Mouse (Mus musculus) heart, embryonic 15.5 days (tissue): ENCODE data around the gene Tet3. TPM values are rescaled to one million over a fixed set of nuclear protein-coding genes. Genes with fewer than 3 reads are reported as not detected.

Experiments
- ATAC-seq: fragments of 200-750 bp; cut with Nextera tagmentation; replicated peaks from 2 replicates; pipeline ENCODE4 v1.8.0; 2017; ENCODE audit warnings: low read depth, moderate TSS enrichment; ENCODE audit not compliant: insufficient number of reproducible peaks, insufficient read depth, low FRiP score
- H3K27ac ChIP-seq: fragments of 300-500 bp; sonication (generic); 2 replicates; pipeline ENCODE4 v1.5.1; 2015; ENCODE audit warnings: mild to moderate bottlenecking, inconsistent platforms
- H3K27me3 ChIP-seq: fragments of 300-500 bp; sonication (generic); 2 replicates; pipeline ENCODE4 v1.6.1; 2015; ENCODE audit warnings: inconsistent platforms
- H3K36me3 ChIP-seq: fragments of 300-500 bp; sonication (generic); 2 replicates; pipeline ENCODE4 v1.6.1; 2015; ENCODE audit warnings: mild to moderate bottlenecking, inconsistent platforms
- H3K4me1 ChIP-seq: fragments of 300-500 bp; sonication (generic); replicated peaks from 2 replicates; pipeline ENCODE4 v1.6.1; 2015; ENCODE audit warnings: inconsistent platforms
- H3K4me2 ChIP-seq: fragments of 300-500 bp; sonication (generic); 2 replicates; pipeline ENCODE4 v1.6.1; 2015; ENCODE audit warnings: inconsistent platforms, mild to moderate bottlenecking, moderate library complexity
- H3K4me3 ChIP-seq: fragments of 300-500 bp; sonication (generic); 2 replicates; pipeline ENCODE4 v1.5.1; 2015; ENCODE audit warnings: mild to moderate bottlenecking, inconsistent platforms
- H3K9ac ChIP-seq: fragments of 300-500 bp; sonication (generic); 2 replicates; pipeline ENCODE4 v1.6.1; 2015; ENCODE audit warnings: mild to moderate bottlenecking, inconsistent platforms
- H3K9me3 ChIP-seq: fragments of 300-500 bp; sonication (generic); replicated peaks from 2 replicates; pipeline ENCODE4 v1.6.1; 2016; ENCODE audit warnings: inconsistent platforms
- WGBS: fragments of 180-500 bp; shearing (Covaris S2); methylation state at CpG from one replicate; pipeline ENCODE4 v1.1.7; 2015; ENCODE audit warnings: mixed read lengths; 5-methylcytosine and 5-hydroxymethylcytosine counted together
- polyA plus RNA-seq: library from polyadenylated mRNA; unstranded; fragments of >200 nt; fragmentation: Nextera tagmentation; extraction: Ambion mirVana; gene quantifications from 2 replicates; pipeline ENCODE4 v1.2.1, GENCODE M21; 2015

The Tet3 gene
- polyA plus RNA-seq, result 26.2 and 37.5 TPM in 2 replicates

DNA sequence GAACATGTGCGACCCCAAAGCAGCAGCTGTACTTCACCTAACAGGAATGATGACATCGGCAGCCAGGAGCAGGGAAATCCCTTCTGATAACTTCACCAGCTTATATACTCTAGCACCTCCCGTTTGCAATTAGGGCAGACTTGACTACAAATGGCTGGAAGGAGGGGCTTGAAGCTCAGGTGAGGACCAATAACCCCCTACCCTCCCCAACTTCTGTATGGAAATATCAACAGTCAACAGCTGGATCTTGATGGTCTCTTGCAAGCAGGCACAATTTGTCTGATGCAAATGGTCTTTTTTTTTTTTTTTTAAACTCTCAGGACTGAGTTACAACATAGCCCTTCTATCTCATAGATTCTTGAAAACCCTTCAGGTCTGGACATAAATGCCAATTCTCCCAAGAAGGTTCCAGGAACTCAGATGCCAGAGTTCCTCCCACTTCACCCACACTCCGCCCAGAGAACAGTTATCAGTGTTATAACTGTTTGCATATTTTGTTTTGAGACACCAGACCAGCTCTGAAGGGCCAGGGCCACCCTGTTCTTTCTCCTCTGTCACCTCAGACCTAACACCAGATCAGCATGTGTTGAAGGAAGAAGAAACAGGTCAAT lies at the start of gene Tet3:
Tet3 (minus strand) TSS at position 51 of the 611 bp plus-strand sequence.
- no peak within 1 kb of the TSS for H3K27ac ChIP-seq
- no peak within 1 kb of the TSS for H3K4me3 ChIP-seq
- no peaks in the 10 kb centered on the region for H3K27me3 ChIP-seq
- ATAC-seq, result no peak
- no peak within 1 kb of the TSS for H3K4me2 ChIP-seq
- no peaks in the 10 kb centered on the region for H3K36me3 ChIP-seq
- H3K4me1 ChIP-seq, result peaks cover 35% of the 10 kb centered on the region
- no peak within 1 kb of the TSS for H3K9ac ChIP-seq
- WGBS, result 45% methylated on average over 4 of the region's 4 CpGs
- no peaks in the 10 kb centered on the region for H3K9me3 ChIP-seq

DNA sequence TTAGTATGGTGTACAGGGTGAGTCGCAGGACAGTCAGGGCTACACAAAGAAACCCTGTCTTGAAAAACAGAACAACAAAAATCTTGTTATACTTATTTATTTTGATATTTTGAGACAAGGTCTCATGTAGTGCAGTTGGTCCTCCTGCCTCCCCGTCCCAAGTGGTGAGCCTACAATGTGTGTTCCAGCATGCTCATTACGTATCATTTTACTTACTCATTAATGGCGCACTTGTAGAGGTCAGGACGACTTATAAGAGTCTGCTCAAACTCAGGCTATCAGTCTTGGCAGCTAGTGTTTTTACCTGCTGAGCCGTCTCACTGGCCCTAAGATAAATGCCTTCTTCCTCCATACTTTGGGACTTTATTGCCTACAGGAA lies 48.3 kb upstream of the Tet3 start:
- Histone ChIP-seq H3K4me3 (peak overlapping the region; percentile 70), H3K4me1 (peaks cover 20% of the 10 kb centered on the region), H3K9me3 (no peaks in the 10 kb centered on the region), H3K36me3 (no peaks in the 10 kb centered on the region), H3K27ac (peak overlapping the region; percentile 97), H3K4me2 (peak overlapping the region; percentile 85), H3K9ac (peak overlapping the region; percentile 36; the same call in 1 of the 2 replicates), H3K27me3 (no peaks in the 10 kb centered on the region)
- ATAC-seq, result no peak
- 25% methylated on average over 6 of the region's 6 CpGs for WGBS

DNA sequence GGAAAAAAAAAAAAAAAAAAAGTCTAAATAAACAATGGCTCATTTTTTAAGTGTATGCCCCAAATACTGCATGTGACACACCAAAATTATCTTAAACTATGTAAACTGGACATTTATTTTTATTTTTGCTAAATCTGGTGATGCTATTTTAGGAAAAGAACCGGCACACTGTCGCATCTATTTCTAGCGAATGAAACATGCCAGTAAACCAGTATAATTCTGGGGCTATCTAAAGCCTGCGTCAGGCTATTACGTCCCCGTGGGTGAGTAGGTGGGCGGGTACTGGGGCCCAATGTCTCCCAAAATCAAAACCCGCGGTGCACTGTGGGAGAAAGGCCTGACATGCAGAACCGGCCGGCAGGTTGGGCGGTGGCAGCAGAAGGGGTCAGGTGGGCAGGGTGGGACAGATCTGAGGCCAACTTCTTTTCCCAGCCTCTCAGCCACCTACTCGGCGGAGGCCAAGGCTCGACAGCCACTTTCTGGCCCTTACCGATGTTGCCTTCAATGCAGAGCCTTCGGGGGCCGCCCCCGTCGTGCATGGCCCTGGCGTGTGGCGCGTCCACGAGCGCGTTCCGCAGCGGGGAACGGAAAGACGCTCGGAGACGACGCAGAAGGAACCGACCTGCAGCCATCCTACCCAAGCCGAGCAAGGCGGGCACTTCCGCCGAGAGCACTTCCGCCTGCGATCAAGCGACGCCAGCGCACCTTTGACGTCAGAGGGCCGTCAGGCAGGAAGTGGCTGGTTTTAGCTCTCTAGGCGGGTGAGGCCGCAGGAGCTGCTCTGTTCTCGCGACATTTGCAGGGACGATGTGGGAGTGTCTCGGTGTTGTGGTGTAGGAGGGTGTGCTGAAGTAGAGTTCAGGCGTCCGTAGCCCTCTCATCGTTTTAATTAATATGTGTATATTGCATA lies 47.6 kb upstream of the Tet3 start, which contains the start of gene Dguok:
Dguok (minus strand) TSS at position 712 of the 910 bp plus-strand sequence.
- H3K9me3 ChIP-seq, result no peaks in the 10 kb centered on the region
- no peaks in the 10 kb centered on the region for H3K27me3 ChIP-seq
- no peaks in the 10 kb centered on the region for H3K36me3 ChIP-seq
- peak within 1 kb of the TSS; percentile 85 for H3K4me2 ChIP-seq
- H3K9ac ChIP-seq, result peak within 1 kb of the TSS; percentile 83
- H3K4me3 ChIP-seq, result peak within 1 kb of the TSS; percentile 70
- ATAC-seq, result peak; percentile 98
- H3K4me1 ChIP-seq, result peaks cover 24% of the 10 kb centered on the region
- peak within 1 kb of the TSS; percentile 97 for H3K27ac ChIP-seq
- under 1% methylated on average over 54 of the region's 54 CpGs for WGBS

DNA sequence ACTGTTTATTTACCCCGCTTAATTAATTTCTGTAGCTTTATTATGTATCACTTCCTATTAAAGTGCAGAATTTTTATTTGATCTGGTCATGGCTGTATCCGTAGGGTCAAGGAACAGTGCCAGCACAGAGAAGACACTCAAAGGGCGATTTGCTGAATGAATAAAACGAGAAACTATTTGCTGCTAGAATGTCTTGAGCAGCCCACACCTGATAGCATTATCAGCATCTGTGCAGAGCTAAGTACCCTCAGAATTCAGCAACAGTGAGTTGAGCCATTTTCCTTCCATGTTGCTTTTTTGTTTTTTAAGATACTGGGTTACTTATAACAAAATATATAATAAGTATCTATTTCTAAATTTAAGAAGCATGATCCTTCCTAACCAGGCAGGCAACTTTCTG lies 46.7 kb upstream of the Tet3 start:
- no peaks in the 10 kb centered on the region for H3K27me3 ChIP-seq
- H3K36me3 ChIP-seq, result peaks cover 1% of the 10 kb centered on the region; the same call in 1 of the 2 replicates
- ATAC-seq, result no peak
- WGBS, result 85% methylated on average over 4 of the region's 4 CpGs
- H3K9ac ChIP-seq, result no peak overlapping the region
- 0 out of 2 replicates have a peak overlapping the region, but pooled peaks have one; percentile 97 for H3K27ac ChIP-seq
- peaks cover 24% of the 10 kb centered on the region for H3K4me1 ChIP-seq
- peak overlapping the region; percentile 85 for H3K4me2 ChIP-seq
- H3K9me3 ChIP-seq, result no peaks in the 10 kb centered on the region
- 0 out of 2 replicates have a peak overlapping the region, but pooled peaks have one; percentile 70 for H3K4me3 ChIP-seq

DNA sequence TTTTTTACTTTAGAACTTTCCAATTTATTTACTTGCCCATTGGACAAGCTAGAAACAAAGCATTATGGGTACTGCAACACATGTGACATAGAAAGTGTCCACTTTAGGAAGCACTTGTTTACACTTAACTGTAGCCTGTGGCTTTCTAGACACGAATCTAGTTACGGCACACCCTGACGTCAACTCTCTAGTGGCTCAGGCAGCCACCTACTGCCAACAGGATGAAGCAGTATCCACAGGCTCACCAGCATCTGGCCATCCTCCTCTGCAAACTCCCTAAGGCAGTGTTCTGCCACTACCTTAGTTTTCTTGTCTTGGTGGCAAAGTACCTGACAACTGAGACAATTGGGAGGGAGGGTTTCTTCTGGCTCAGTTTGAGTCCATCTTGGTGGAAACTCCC lies 44.5 kb upstream of the Tet3 start:
- no peaks in the 10 kb centered on the region for H3K27me3 ChIP-seq
- H3K4me2 ChIP-seq, result no peak overlapping the region
- H3K4me1 ChIP-seq, result peaks cover 24% of the 10 kb centered on the region
- no peak overlapping the region for H3K9ac ChIP-seq
- H3K4me3 ChIP-seq, result no peak overlapping the region
- H3K27ac ChIP-seq, result no peak overlapping the region
- WGBS, result 72% methylated on average over 3 of the region's 3 CpGs
- H3K9me3 ChIP-seq, result no peaks in the 10 kb centered on the region
- ATAC-seq, result no peak
- peaks cover 3% of the 10 kb centered on the region; the same call in 1 of the 2 replicates for H3K36me3 ChIP-seq

DNA sequence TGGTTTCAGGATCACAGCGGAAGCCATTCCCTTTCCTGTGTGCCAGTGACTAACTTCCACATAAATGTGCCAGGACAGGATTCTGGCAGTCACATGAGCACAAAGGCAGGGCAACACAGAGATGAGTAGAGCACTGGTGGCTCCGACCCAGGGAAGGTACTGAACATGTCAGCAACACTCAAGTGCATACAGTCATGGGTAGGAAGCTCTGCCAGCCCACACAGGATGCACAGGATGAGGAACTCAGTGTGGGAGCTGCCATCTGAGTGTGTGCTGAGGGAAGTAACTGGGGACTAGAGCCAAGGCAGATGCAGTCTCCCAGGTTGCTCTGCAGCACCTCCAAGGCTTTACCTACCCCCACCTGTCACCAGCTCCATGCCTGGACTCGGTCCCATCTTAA lies 43.8 kb upstream of the Tet3 start:
- peaks cover 29% of the 10 kb centered on the region for H3K4me1 ChIP-seq
- no peak overlapping the region for H3K4me3 ChIP-seq
- no peak overlapping the region for H3K27ac ChIP-seq
- H3K4me2 ChIP-seq, result no peak overlapping the region
- H3K9me3 ChIP-seq, result no peaks in the 10 kb centered on the region
- ATAC-seq, result no peak
- H3K27me3 ChIP-seq, result no peaks in the 10 kb centered on the region
- H3K36me3 ChIP-seq, result peaks cover 3% of the 10 kb centered on the region; the same call in 1 of the 2 replicates
- WGBS, result 74% methylated on average over 3 of the region's 3 CpGs
- no peak overlapping the region for H3K9ac ChIP-seq

DNA sequence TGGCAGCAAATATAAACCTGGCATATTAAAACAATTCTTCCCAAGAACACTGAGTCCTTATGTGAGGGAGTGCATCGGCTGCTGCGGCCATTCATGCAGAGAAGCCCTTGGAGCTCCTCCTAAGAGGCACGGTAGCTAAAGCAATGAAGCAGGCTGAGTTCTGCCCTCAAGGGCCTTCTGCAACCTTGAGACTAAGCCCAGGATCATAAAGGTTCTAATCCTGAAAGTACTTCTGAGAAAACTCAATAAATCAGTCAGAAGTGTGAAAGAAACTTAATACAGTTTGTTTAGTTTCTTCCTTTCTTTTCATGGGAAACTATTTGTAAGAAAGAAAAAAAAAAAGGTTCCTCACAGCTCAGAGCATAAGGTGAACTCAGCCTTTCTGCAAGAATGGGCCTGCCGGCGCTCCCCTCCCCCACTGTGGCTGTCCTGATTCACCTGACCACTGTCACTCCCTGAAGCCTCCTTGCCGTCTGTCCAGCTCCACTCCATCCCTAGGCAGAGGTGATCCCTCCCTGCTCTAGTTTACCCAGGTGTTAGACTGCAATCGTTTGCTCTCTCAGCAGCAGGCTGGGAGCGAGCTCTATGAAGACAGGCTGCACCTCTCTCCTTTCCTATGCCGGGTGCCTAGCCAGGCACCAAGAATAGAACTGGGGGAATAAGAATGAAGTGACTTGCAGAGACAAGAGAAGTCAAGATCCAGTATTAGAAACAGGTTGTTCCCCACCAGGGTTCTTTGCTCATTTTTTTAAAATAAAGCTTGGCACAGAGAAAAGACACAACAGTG lies 42.8 kb upstream of the Tet3 start:
- H3K4me3 ChIP-seq, result no peak overlapping the region
- H3K27ac ChIP-seq, result no peak overlapping the region
- ATAC-seq, result no peak
- 64% methylated on average over 9 of the region's 9 CpGs for WGBS
- H3K36me3 ChIP-seq, result peaks cover 3% of the 10 kb centered on the region; the same call in 1 of the 2 replicates
- no peaks in the 10 kb centered on the region for H3K27me3 ChIP-seq
- no peak overlapping the region for H3K4me2 ChIP-seq
- no peaks in the 10 kb centered on the region for H3K9me3 ChIP-seq
- H3K9ac ChIP-seq, result no peak overlapping the region
- H3K4me1 ChIP-seq, result peaks cover 39% of the 10 kb centered on the region

DNA sequence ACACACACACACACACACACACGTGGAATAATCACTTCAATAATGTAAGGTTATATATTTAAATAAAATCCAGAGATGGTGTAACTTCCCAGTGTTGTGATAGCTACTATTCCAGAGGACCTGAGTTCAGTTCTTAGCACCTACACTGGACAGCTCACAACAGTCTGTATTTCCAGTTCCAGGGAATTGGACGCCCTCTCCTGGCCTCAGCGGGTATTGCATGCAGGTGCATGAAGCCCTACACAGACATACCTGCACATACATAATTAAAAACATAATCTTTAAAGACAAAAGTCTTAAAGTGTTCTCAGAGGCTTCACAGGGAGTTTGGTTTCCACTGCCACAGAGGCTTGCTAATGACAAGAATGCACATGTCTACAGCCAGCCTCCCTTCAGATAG lies 41.6 kb upstream of the Tet3 start:
- Histone ChIP-seq H3K4me1 (peaks cover 44% of the 10 kb centered on the region), H3K27me3 (no peaks in the 10 kb centered on the region), H3K27ac (no peak overlapping the region), H3K36me3 (peaks cover 3% of the 10 kb centered on the region; the same call in 1 of the 2 replicates), H3K9me3 (no peaks in the 10 kb centered on the region), H3K4me2 (no peak overlapping the region), H3K4me3 (no peak overlapping the region), H3K9ac (no peak overlapping the region)
- WGBS, result 61% methylated on average over 3 of the region's 3 CpGs
- ATAC-seq, result no peak

DNA sequence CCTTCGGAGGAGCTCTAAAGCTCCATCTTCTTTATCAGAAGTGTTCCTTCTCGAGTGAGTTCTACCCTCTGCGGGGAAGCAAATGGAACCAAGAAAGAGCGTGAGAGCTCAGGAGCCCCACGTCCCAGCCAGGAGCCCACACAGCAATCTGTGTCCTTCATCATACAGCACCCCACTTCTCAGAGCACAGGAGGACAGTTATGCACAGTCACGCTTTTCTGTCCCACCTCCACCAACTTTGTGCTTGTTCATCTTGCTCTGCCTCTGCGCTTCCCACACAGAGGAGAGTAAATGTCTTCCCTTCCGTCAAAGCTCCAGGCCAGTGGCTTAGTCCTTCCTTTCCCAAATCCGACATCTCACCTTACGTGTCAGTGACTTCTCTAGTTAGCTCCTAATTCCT lies 40.2 kb upstream of the Tet3 start:
- H3K27ac ChIP-seq, result no peak overlapping the region
- WGBS, result 89% methylated on average over 10 of the region's 10 CpGs
- ATAC-seq, result no peak

DNA sequence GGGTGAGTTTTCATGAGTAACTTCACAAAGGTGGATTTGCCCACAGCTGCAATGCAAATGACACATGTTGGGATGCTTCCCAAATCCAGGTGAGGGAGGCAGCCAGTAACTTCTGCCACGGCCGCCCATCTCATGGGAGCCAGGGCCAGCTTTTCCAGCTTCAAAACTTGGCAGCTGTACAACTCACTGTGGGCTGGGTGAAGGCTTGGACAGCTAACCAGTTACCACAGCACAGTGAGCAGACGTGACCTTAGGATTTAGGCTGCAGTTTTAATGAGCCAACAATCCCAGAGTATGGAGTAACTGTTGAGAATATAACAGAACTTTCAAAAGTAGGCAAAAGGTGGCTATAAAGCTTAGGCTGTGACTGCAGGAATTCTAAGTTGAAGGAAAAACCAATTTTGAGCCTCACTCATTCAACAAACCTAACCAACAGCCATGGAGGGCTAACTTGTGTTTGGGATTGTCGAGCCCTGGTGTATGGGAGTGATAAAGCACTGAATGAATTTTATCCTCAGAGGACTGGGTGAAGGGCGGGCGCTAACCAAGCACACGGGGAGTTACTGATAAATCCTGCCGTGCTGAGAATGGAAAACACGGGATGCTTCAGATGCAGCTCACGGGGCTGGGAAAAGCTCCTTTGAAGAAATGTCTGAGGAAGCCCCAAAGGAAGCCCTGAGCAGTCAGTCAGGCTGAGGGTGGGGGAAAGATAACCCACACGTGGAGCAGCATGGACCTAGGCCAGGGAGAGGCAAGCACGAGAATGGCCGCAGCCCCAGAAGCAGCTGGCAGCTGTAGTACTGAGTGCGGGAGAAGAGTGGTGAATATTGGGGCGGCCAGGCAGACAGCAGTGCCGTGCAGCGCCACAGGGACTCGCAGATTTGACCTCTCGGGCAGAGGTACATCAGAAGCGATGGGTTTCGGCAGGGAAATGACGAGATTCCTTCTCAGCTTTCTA lies 38.1 kb upstream of the Tet3 start:
- no peaks in the 10 kb centered on the region for H3K27me3 ChIP-seq
- peak overlapping the region; percentile 56 for H3K27ac ChIP-seq
- H3K4me2 ChIP-seq, result no peak overlapping the region
- H3K9me3 ChIP-seq, result no peaks in the 10 kb centered on the region
- no peak overlapping the region for H3K4me3 ChIP-seq
- WGBS, result 61% methylated on average over 22 of the region's 22 CpGs
- 0 out of 2 replicates have a peak overlapping the region, but pooled peaks have one; percentile 6 for H3K9ac ChIP-seq
- H3K4me1 ChIP-seq, result peaks cover 30% of the 10 kb centered on the region
- H3K36me3 ChIP-seq, result peaks cover 16% of the 10 kb centered on the region; the same call in 1 of the 2 replicates
- ATAC-seq, result 0 out of 2 replicates have a peak, but pooled peaks have one; percentile 23

More for the DNA sequence above, 40.2 kb upstream of the Tet3 start:
- Histone ChIP-seq H3K4me1 (peaks cover 39% of the 10 kb centered on the region), H3K4me3 (no peak overlapping the region), H3K27me3 (no peaks in the 10 kb centered on the region), H3K9me3 (no peaks in the 10 kb centered on the region), H3K4me2 (no peak overlapping the region), H3K9ac (no peak overlapping the region), H3K36me3 (peaks cover 4% of the 10 kb centered on the region; the same call in 1 of the 2 replicates)
